Mouse (Mus musculus) forebrain, embryonic 13.5 days (tissue): Measurements from ENCODE around the gene Tns3. TPM values are rescaled to one million over a fixed set of nuclear protein-coding genes. Genes with fewer than 3 reads are reported as not detected.

ENCODE experiments used
- ATAC-seq: fragments of 200-750 bp; cut with Nextera tagmentation; 2 replicates; pipeline ENCODE4 v1.8.0; 2017
- H3K27ac ChIP-seq: fragments of 300-500 bp; sonication (generic); 2 replicates; pipeline ENCODE4 v1.5.1; 2015; ENCODE audit warnings: inconsistent platforms, mild to moderate bottlenecking, moderate library complexity
- H3K27me3 ChIP-seq: fragments of 300-500 bp; sonication (generic); 2 replicates; pipeline ENCODE4 v1.6.1; 2015; ENCODE audit warnings: mild to moderate bottlenecking, inconsistent platforms
- H3K36me3 ChIP-seq: fragments of 300-500 bp; sonication (generic); 2 replicates; pipeline ENCODE4 v1.6.1; 2015; ENCODE audit warnings: mild to moderate bottlenecking, inconsistent platforms; ENCODE audit not compliant: poor library complexity, severe bottlenecking
- H3K4me1 ChIP-seq: fragments of 300-500 bp; sonication (generic); 2 replicates; pipeline ENCODE4 v1.6.1; 2015; ENCODE audit warnings: inconsistent platforms
- H3K4me2 ChIP-seq: fragments of 300-500 bp; sonication (generic); 2 replicates; pipeline ENCODE4 v1.6.1; 2015; ENCODE audit warnings: inconsistent platforms, mild to moderate bottlenecking, moderate library complexity
- H3K4me3 ChIP-seq: fragments of 300-500 bp; sonication (generic); 2 replicates; pipeline ENCODE4 v1.5.1; 2015; ENCODE audit warnings: mild to moderate bottlenecking, inconsistent platforms
- H3K9ac ChIP-seq: fragments of 300-500 bp; sonication (generic); 2 replicates; pipeline ENCODE4 v1.6.1; 2015; ENCODE audit warnings: mild to moderate bottlenecking, inconsistent platforms
- H3K9me3 ChIP-seq: fragments of 300-500 bp; sonication (generic); replicated peaks from 2 replicates; pipeline ENCODE4 v1.6.1; 2016; ENCODE audit warnings: inconsistent platforms
- WGBS: fragments of 180-500 bp; shearing (Covaris S2); methylation state at CpG from one replicate; pipeline ENCODE4 v1.1.7; 2015; 5-methylcytosine and 5-hydroxymethylcytosine counted together
- polyA plus RNA-seq: library from polyadenylated mRNA; unstranded; fragments of >200 nt; fragmentation: Nextera tagmentation; extraction: Ambion mirVana; gene quantifications from 2 replicates; pipeline ENCODE4 v1.2.1, GENCODE M21; 2015

Gene Tns3
- polyA plus RNA-seq, 1 experiment from 2014 or later: 6.6 TPM

DNA sequence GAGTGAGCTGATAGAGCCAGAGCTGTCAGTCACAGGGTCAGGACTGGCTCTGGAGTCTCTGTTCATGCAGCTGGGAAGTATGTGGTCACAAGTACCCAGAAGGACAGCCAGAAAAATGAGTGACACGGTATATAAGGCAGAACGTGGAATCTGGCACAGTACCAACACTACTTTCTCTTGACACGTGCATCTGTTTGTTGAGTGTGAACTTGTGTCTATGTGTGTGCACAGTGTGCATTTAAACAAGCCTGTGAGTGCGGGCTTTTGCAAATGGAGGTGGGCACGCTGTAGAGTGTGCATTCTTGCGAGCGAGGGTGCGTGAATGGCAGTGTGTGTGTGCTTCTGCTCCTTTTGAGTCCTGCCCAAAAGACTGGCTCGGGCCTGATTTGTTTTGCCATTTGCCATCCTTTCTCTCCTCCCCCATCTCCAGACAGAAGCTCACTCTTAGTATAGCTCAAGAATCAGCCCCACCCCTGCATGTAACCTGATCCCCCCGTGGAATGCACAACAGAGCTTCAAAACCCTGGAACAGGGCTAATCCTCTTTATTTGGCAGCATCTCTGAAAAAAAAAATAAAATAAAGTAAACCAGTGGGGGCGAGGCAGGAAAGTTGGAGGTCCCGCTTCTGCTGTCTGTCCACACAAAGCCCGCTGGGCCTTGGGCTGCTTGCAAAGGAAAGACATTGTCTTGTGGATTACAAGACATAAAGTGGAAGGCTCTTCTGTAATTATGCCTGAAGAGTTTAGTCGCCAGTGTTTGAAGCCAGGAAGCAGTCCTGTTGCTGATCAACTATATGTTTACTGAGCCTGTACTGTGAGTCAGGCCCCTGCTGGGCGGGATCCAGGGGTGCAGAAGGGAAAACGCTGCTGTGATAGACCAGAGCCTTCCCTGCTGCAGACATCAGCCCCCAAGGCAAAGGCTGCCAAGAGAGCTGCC is 28.5 kb upstream of the Tns3 start:
- 2% methylated on average over 16 of the region's 16 CpGs for WGBS
- H3K27ac ChIP-seq: peak overlapping the region; percentile 69
- H3K4me1 ChIP-seq: peaks cover 26% of the 10 kb centered on the region
- H3K9ac ChIP-seq: peak overlapping the region; percentile 16; the same call in 1 of the 2 replicates
- no peaks in the 10 kb centered on the region for H3K36me3 ChIP-seq
- ATAC-seq: peak; percentile 88
- 0 out of 2 replicates have a peak, but pooled peaks cover 2% of the 10 kb centered on the region for H3K27me3 ChIP-seq
- peak overlapping the region; percentile 43 for H3K4me2 ChIP-seq
- H3K4me3 ChIP-seq: no peak overlapping the region
- H3K9me3 ChIP-seq: no peaks in the 10 kb centered on the region

DNA sequence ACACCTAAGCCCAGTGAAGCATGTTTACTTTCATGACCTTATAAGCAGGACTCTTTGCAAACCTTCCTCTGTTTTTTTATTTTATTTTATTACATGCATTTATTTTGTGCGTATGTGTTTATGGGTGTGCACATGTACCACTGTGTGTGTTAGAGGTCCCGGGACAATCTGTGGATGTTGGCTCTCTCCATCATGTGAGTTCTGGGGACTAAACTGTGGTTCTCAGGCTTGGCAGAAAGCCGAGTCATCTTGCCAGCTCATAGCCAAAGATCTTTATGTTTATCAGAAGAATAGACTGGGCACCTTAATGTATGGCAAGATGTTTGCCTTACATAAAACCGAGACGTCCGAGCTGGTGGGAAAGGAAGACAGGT is 27.8 kb upstream of the Tns3 start:
- 0 out of 2 replicates have a peak, but pooled peaks cover 2% of the 10 kb centered on the region for H3K27me3 ChIP-seq
- no peak overlapping the region for H3K4me3 ChIP-seq
- peak; percentile 12; the same call in 1 of the 2 replicates for ATAC-seq
- peaks cover 26% of the 10 kb centered on the region for H3K4me1 ChIP-seq
- 40% methylated on average over 6 of the region's 6 CpGs for WGBS
- H3K27ac ChIP-seq: peak overlapping the region; percentile 69
- peak overlapping the region; percentile 43 for H3K4me2 ChIP-seq
- no peaks in the 10 kb centered on the region for H3K9me3 ChIP-seq
- H3K9ac ChIP-seq: no peak overlapping the region
- H3K36me3 ChIP-seq: no peaks in the 10 kb centered on the region

DNA sequence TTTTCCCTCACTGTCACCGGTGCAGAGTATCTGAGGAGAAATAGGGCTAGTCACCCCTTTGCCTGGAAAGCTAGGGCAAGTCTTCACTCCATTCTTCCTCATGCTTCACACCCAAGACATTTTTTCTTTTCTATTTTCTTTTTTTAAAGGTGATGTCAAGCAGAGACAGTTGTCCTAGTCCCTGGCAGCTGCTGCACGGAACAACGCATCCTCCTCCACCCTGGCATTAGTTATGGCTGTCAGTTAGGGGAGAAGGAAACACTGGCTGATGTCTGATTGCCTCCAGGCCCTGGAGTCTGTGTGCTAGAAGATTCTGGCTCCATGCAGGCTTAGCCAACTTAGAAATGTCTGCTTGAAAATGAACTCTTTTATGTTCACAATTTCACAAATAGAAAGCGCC is 27.3 kb upstream of the Tns3 start:
- Histone ChIP-seq H3K36me3 (no peaks in the 10 kb centered on the region), H3K4me3 (no peak overlapping the region), H3K27ac (peak overlapping the region; percentile 57; the same call in 1 of the 2 replicates), H3K27me3 (0 out of 2 replicates have a peak, but pooled peaks cover 2% of the 10 kb centered on the region), H3K4me2 (no peak overlapping the region), H3K9ac (no peak overlapping the region), H3K9me3 (no peaks in the 10 kb centered on the region), H3K4me1 (peaks cover 26% of the 10 kb centered on the region)
- ATAC-seq: no peak
- 78% methylated on average over 4 of the region's 4 CpGs for WGBS

- no peaks in the 10 kb centered on the region for H3K36me3 ChIP-seq
- H3K4me3 ChIP-seq: no peak overlapping the region
- H3K4me2 ChIP-seq: no peak overlapping the region
- no peaks in the 10 kb centered on the region for H3K9me3 ChIP-seq
- no peak for ATAC-seq
- H3K4me1 ChIP-seq: peaks cover 26% of the 10 kb centered on the region
- H3K9ac ChIP-seq: no peak overlapping the region
- 0 out of 2 replicates have a peak, but pooled peaks cover 2% of the 10 kb centered on the region for H3K27me3 ChIP-seq
- 69% methylated on average over 4 of the region's 4 CpGs for WGBS
- H3K27ac ChIP-seq: no peak overlapping the region
Measured at GRCm38 (mm10) chr11:8690633-8691032, 26.3 kb upstream of the Tns3 start.

GRCm38 (mm10) chr11:8689515-8689914 is 25.2 kb upstream of the Tns3 start:
- H3K27ac ChIP-seq: no peak overlapping the region
- no peak overlapping the region for H3K4me2 ChIP-seq
- H3K9me3 ChIP-seq: no peaks in the 10 kb centered on the region
- no peak for ATAC-seq
- 0 out of 2 replicates have a peak, but pooled peaks cover 2% of the 10 kb centered on the region for H3K27me3 ChIP-seq
- H3K9ac ChIP-seq: no peak overlapping the region
- 86% methylated on average over 7 of the region's 7 CpGs for WGBS
- peaks cover 26% of the 10 kb centered on the region for H3K4me1 ChIP-seq
- H3K4me3 ChIP-seq: no peak overlapping the region
- H3K36me3 ChIP-seq: no peaks in the 10 kb centered on the region

DNA sequence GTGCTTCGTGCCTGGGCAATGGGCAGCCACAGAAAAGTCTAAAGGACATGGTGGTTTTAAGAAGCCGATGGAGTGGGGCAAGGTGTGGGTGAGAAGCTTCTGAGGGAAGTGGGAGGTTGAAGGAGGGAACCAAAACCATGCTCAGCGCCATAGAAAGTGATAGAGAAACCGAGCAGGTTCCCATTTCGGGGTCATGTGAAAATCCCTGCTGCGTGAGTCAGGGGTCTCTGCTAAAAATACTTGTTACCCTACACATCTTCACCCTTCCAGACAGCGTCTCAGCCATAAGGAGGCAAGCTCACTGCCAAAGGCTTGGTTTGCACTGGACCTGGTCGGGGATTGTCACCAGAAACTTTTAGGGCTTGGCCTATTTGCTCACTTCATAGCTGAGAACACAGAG is 24.6 kb upstream of the Tns3 start:
- WGBS: 95% methylated on average over 8 of the region's 8 CpGs
- no peaks in the 10 kb centered on the region for H3K36me3 ChIP-seq
- no peak overlapping the region for H3K9ac ChIP-seq
- ATAC-seq: no peak
- 0 out of 2 replicates have a peak, but pooled peaks cover 2% of the 10 kb centered on the region for H3K27me3 ChIP-seq
- H3K27ac ChIP-seq: no peak overlapping the region
- peaks cover 26% of the 10 kb centered on the region for H3K4me1 ChIP-seq
- H3K4me3 ChIP-seq: no peak overlapping the region
- H3K4me2 ChIP-seq: no peak overlapping the region
- no peaks in the 10 kb centered on the region for H3K9me3 ChIP-seq

GRCm38 (mm10) chr11:8686501-8686900 is 22.2 kb upstream of the Tns3 start:
- H3K27me3 ChIP-seq: 0 out of 2 replicates have a peak, but pooled peaks cover 2% of the 10 kb centered on the region
- 72% methylated on average over 3 of the region's 3 CpGs for WGBS
- H3K4me2 ChIP-seq: no peak overlapping the region
- H3K4me1 ChIP-seq: peaks cover 9% of the 10 kb centered on the region
- H3K27ac ChIP-seq: no peak overlapping the region
- H3K4me3 ChIP-seq: no peak overlapping the region
- no peaks in the 10 kb centered on the region for H3K36me3 ChIP-seq
- ATAC-seq: no peak
- H3K9ac ChIP-seq: no peak overlapping the region
- no peaks in the 10 kb centered on the region for H3K9me3 ChIP-seq

DNA sequence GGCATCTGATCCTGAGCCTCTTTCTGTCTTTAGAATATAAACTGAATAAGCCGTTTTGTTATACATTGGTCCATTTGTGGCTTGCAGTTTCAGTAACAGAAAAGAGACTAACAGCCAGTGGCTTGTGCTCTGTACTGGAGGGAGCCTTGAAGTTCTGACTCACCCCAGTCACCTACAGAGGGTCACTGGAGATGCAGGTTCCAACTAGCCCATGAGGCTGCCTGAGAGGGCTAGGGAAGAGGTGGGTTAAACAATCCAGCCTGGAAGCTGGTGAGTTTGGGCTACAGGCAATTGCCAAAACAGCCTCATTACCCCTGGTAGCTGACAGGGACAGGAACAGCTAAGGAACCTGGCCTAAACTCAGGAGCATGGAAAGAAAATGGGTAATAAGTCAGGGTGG is 21.7 kb upstream of the Tns3 start:
- Histone ChIP-seq H3K9me3 (no peaks in the 10 kb centered on the region), H3K27me3 (no peaks in the 10 kb centered on the region), H3K4me1 (peaks cover 9% of the 10 kb centered on the region), H3K4me2 (no peak overlapping the region), H3K9ac (no peak overlapping the region), H3K27ac (no peak overlapping the region), H3K4me3 (no peak overlapping the region), H3K36me3 (no peaks in the 10 kb centered on the region)
- 79% methylated on average over 1 of the region's 1 CpGs for WGBS
- ATAC-seq: no peak

DNA sequence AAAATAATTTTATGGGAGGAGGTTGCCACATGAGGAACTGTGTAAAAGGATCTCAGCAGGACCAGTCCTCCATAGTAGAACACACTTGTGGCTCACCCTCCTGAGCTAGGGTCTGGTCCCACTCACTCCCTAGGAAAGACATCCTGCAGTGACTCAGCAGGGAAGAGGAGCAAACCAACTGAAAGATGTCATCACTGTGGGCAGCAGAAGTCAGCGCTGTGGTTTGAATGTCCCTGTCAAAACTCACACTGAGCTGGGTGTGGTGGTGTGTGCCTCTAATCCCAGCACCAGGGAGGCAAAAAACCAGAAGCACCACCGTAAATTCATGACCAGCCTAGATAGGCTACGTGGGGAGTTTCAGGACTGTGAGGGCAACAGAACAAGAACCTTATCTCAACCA is 20.9 kb upstream of the Tns3 start:
- no peak overlapping the region for H3K4me3 ChIP-seq
- H3K36me3 ChIP-seq: no peaks in the 10 kb centered on the region
- no peaks in the 10 kb centered on the region for H3K27me3 ChIP-seq
- H3K9me3 ChIP-seq: no peaks in the 10 kb centered on the region
- ATAC-seq: no peak
- WGBS: 70% methylated on average over 3 of the region's 3 CpGs
- no peak overlapping the region for H3K9ac ChIP-seq
- peaks cover 14% of the 10 kb centered on the region for H3K4me1 ChIP-seq
- H3K4me2 ChIP-seq: no peak overlapping the region
- no peak overlapping the region for H3K27ac ChIP-seq

- 94% methylated on average over 5 of the region's 5 CpGs for WGBS
- Histone ChIP-seq H3K9ac (no peak overlapping the region), H3K27me3 (no peaks in the 10 kb centered on the region), H3K4me1 (peaks cover 14% of the 10 kb centered on the region), H3K4me3 (no peak overlapping the region), H3K27ac (no peak overlapping the region), H3K36me3 (no peaks in the 10 kb centered on the region), H3K9me3 (no peaks in the 10 kb centered on the region), H3K4me2 (no peak overlapping the region)
- no peak for ATAC-seq
Measured at GRCm38 (mm10) chr11:8684262-8684661, 19.9 kb upstream of the Tns3 start.

GRCm38 (mm10) chr11:8681356-8681755 is 17.0 kb upstream of the Tns3 start:
- no peaks in the 10 kb centered on the region for H3K9me3 ChIP-seq
- H3K27me3 ChIP-seq: no peaks in the 10 kb centered on the region
- no peak overlapping the region for H3K4me3 ChIP-seq
- peak; percentile 83 for ATAC-seq
- no peak overlapping the region for H3K9ac ChIP-seq
- no peak overlapping the region for H3K4me2 ChIP-seq
- peaks cover 14% of the 10 kb centered on the region for H3K4me1 ChIP-seq
- WGBS: 34% methylated on average over 3 of the region's 3 CpGs
- H3K36me3 ChIP-seq: no peaks in the 10 kb centered on the region
- peak overlapping the region; percentile 76 for H3K27ac ChIP-seq

- peaks cover 14% of the 10 kb centered on the region for H3K4me1 ChIP-seq
- peak overlapping the region; percentile 76 for H3K27ac ChIP-seq
- no peaks in the 10 kb centered on the region for H3K27me3 ChIP-seq
- no peaks in the 10 kb centered on the region for H3K36me3 ChIP-seq
- no peak overlapping the region for H3K4me2 ChIP-seq
- no peak overlapping the region for H3K9ac ChIP-seq
- peak; percentile 60 for ATAC-seq
- WGBS: 24% methylated on average over 7 of the region's 7 CpGs
- H3K4me3 ChIP-seq: no peak overlapping the region
- H3K9me3 ChIP-seq: no peaks in the 10 kb centered on the region
Measured at GRCm38 (mm10) chr11:8680650-8681049, 16.3 kb upstream of the Tns3 start.
